In genomic region chr6:138422671-138423321, GRCm38 (mm10) we compare ENCODE assay signal across 7 mouse cellular contexts.
DNase-seq lines count a peak whose midpoint lies in the region; ATAC-seq and TF ChIP-seq lines count a peak whose summit lies in the region.

No protein-coding gene starts in this region.

- no peak for DNase-seq in lung, postnatal 25 days (ENCODE audit: low spot score)
- DNase-seq in forebrain, embryonic 14.5 days (ENCODE audit: low spot score): peak; percentile 77
- no peak for DNase-seq in spleen, adult 18-20 months

- peaks cover 12% of the 10 kb centered on the region for H3K27me3 ChIP-seq in lung, embryonic 15.5 days
- H3K27me3 ChIP-seq in forebrain, embryonic 14.5 days (replicated peaks; ENCODE audit: control insufficient read depth, insufficient read depth, low read length): no peaks in the 10 kb centered on the region
- peaks cover 2% of the 10 kb centered on the region; the same call in 1 of the 2 replicates for H3K27me3 ChIP-seq in intestine, embryonic 16.5 days (replicated peaks; ENCODE audit: control insufficient read depth, insufficient read depth, low read length)
- peaks cover 6% of the 10 kb centered on the region for H3K27me3 ChIP-seq in liver, embryonic 16.5 days (ENCODE audit: control insufficient read depth, insufficient read depth, low read depth, low read length)
- H3K27me3 ChIP-seq in small intestine, adult 2 months (ENCODE audit: control insufficient read depth, insufficient read depth, low read length): no peaks in the 10 kb centered on the region

- no peaks in the 10 kb centered on the region for H3K36me3 ChIP-seq in lung, embryonic 15.5 days
- no peaks in the 10 kb centered on the region for H3K36me3 ChIP-seq in forebrain, embryonic 14.5 days (ENCODE audit: control insufficient read depth, insufficient read depth, low read length)
- no peaks in the 10 kb centered on the region for H3K36me3 ChIP-seq in intestine, embryonic 16.5 days (ENCODE audit: control insufficient read depth, insufficient read depth, low read length)
- no peaks in the 10 kb centered on the region for H3K36me3 ChIP-seq in liver, embryonic 16.5 days (ENCODE audit: control insufficient read depth, insufficient read depth)
- H3K36me3 ChIP-seq in small intestine, adult 2 months (ENCODE audit: control insufficient read depth, insufficient read depth, low read length): no peaks in the 10 kb centered on the region

- H3K4me3 ChIP-seq in lung, embryonic 15.5 days: peak overlapping the region; percentile 40
- H3K4me3 ChIP-seq in forebrain, embryonic 14.5 days (ENCODE audit: low read depth, low read length): peak overlapping the region; percentile 50
- H3K4me3 ChIP-seq in intestine, embryonic 16.5 days (ENCODE audit: low read length): peak overlapping the region; percentile 50
- peak overlapping the region; percentile 24; the same call in 1 of the 2 replicates for H3K4me3 ChIP-seq in liver, embryonic 16.5 days (ENCODE audit: low read depth, low read length)
- peak overlapping the region; percentile 23 for H3K4me3 ChIP-seq in small intestine, adult 2 months (ENCODE audit: low read depth, low read length)

- H3K9ac ChIP-seq in lung, embryonic 15.5 days: peak overlapping the region; percentile 27
- H3K9ac ChIP-seq in forebrain, embryonic 14.5 days (ENCODE audit: low read length): peak overlapping the region; percentile 76
- H3K9ac ChIP-seq in intestine, embryonic 16.5 days (ENCODE audit: low read depth, low read length): peak overlapping the region; percentile 49
- no peak overlapping the region for H3K9ac ChIP-seq in liver, embryonic 16.5 days (ENCODE audit: low read depth, low read length)

- under 1% methylated on average over 15 of the region's 16 CpGs for WGBS in lung, embryonic 15.5 days
- 0% methylated on average over 13 of the region's 16 CpGs for WGBS in forebrain, embryonic 14.5 days
- WGBS in intestine, embryonic 16.5 days: 1% methylated on average over 16 of the region's 16 CpGs
- 1% methylated on average over 15 of the region's 16 CpGs for WGBS in liver, embryonic 16.5 days (ENCODE audit: insufficient replicate concordance)
- 4% methylated on average over 16 of the region's 16 CpGs for WGBS in small intestine, adult 2 months

- peak overlapping the region; percentile 76 for H3K4me2 ChIP-seq in lung, embryonic 15.5 days
- peak overlapping the region; percentile 69 for H3K4me2 ChIP-seq in forebrain, embryonic 14.5 days (ENCODE audit: low read length)
- H3K4me2 ChIP-seq in intestine, embryonic 16.5 days (ENCODE audit: low read depth, low read length): peak overlapping the region; percentile 66
- peak overlapping the region; percentile 47 for H3K4me2 ChIP-seq in liver, embryonic 16.5 days (ENCODE audit: low read depth, low read length)

- no peaks in the 10 kb centered on the region for H3K9me3 ChIP-seq in lung, embryonic 15.5 days
- no peaks in the 10 kb centered on the region for H3K9me3 ChIP-seq in forebrain, embryonic 14.5 days (replicated peaks; ENCODE audit: control insufficient read depth, low read length)
- H3K9me3 ChIP-seq in intestine, embryonic 16.5 days (ENCODE audit: control insufficient read depth, low read length): no peaks in the 10 kb centered on the region
- H3K9me3 ChIP-seq in liver, embryonic 16.5 days (replicated peaks; ENCODE audit: control insufficient read depth, low read length): no peaks in the 10 kb centered on the region

- H3K4me1 ChIP-seq in lung, embryonic 15.5 days: peaks cover 28% of the 10 kb centered on the region
- peaks cover 46% of the 10 kb centered on the region for H3K4me1 ChIP-seq in forebrain, embryonic 14.5 days (ENCODE audit: control insufficient read depth, insufficient read depth, low read length)
- peaks cover 17% of the 10 kb centered on the region for H3K4me1 ChIP-seq in intestine, embryonic 16.5 days (ENCODE audit: control insufficient read depth, insufficient read depth, low read length)
- H3K4me1 ChIP-seq in liver, embryonic 16.5 days (ENCODE audit: control insufficient read depth, low read depth, low read length): no peaks in the 10 kb centered on the region
- H3K4me1 ChIP-seq in small intestine, adult 2 months (ENCODE audit: control insufficient read depth, insufficient read depth, insufficient read length, low read length): peaks cover 5% of the 10 kb centered on the region; the same call in 1 of the 2 replicates

- no peak for TF ChIP-seq CTCF in small intestine, adult 2 months (IDR thresholded peaks at IDR 0.05; ENCODE audit: extremely low read depth, insufficient read length, insufficient replicate concordance, low read depth, low read length)

- H3K27ac ChIP-seq in lung, embryonic 15.5 days: no peak overlapping the region
- H3K27ac ChIP-seq in forebrain, embryonic 14.5 days (ENCODE audit: low read depth, low read length): peak overlapping the region; percentile 96
- H3K27ac ChIP-seq in intestine, embryonic 16.5 days (ENCODE audit: low read length): no peak overlapping the region
- no peak overlapping the region for H3K27ac ChIP-seq in liver, embryonic 16.5 days (ENCODE audit: low read length)
- no peak overlapping the region for H3K27ac ChIP-seq in small intestine, adult 2 months (ENCODE audit: insufficient read depth, low read depth, low read length)

- no peak for TF ChIP-seq POLR2A in small intestine, adult 2 months (IDR thresholded peaks at IDR 0.05; ENCODE audit: low read depth, low read length)

- peak; percentile 61; the same call in 1 of the 2 replicates for ATAC-seq in lung, embryonic 15.5 days (ENCODE audit: borderline replicate concordance, extremely low read depth, low FRiP score, low TSS enrichment)
- ATAC-seq in forebrain, embryonic 14.5 days: peak; percentile 6
- ATAC-seq in intestine, embryonic 16.5 days: peak; percentile 68
- no peak for ATAC-seq in liver, embryonic 16.5 days (ENCODE audit: low read depth)
